Mouse (Mus musculus): ENCODE measurements at regions not wholly inside any gene's neighbourhood (a gene's known extent, or its start where the extent isn't known, plus 50 kb on each side); places are given as distances from the start of the nearest gene placed in this dataset.

- TF ChIP-seq CTCF (IDR thresholded peaks at IDR 0.05; ENCODE audit: borderline replicate concordance, insufficient read depth, low read length), result no peak
- TF ChIP-seq POLR2A (IDR thresholded peaks at IDR 0.05; ENCODE audit: low read depth, low read length), result no peak
These were observed 1231.9 kb upstream of the Nr2f1 start for GRCm38 (mm10) chr13:79431465-79431864.

Data from embryonic fibroblast, embryonic 13.5 days (primary cell).